Mouse (Mus musculus) urinary bladder, postnatal 14 days (tissue): ENCODE results near the gene Btbd35f18.
"Not testable (repeated sequence)": the region's sequence is repeated elsewhere in the genome, so short reads cannot be mapped to it uniquely, and the experiment has no call there.

ENCODE experiments used
- DNase-seq: peaks from one replicate; pipeline ENCODE4 v3.0.0; 2021; ENCODE audit warnings: low spot score

The Btbd35f18 gene

DNA sequence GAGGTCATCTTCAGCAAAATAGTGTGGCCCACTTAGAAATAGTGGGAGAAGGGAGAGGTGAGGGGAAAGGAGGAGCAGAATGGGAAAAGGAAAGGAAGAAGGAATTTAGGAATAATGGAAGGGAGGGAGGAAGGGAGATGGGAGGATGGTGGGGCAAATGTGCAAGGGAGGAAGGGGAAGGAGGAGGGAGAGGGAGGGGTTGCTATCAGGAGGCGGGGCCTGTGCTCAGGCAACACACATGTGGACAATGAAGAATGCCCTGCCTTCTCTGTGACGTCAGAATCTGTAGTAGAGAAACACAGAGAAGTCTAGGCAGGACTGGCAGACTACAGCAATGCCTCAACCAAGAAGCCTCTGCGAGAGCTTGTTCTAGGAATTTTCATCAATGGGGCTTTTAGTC, at the start of gene Btbd35f18:
Btbd35f18 (plus strand) TSS at position 301 of the 400 bp plus-strand sequence.
- DNase-seq: not testable (repeated sequence)
